Mouse (Mus musculus) kidney, adult 18-20 months (tissue): ENCODE data around the gene Neb.
"Not testable (repeated sequence)": the region's sequence is repeated elsewhere in the genome, so short reads cannot be mapped to it uniquely, and the experiment has no call there.

Experiments
- DNase-seq: peaks from one replicate; pipeline ENCODE4 v3.0.0; 2021

Gene Neb

DNA sequence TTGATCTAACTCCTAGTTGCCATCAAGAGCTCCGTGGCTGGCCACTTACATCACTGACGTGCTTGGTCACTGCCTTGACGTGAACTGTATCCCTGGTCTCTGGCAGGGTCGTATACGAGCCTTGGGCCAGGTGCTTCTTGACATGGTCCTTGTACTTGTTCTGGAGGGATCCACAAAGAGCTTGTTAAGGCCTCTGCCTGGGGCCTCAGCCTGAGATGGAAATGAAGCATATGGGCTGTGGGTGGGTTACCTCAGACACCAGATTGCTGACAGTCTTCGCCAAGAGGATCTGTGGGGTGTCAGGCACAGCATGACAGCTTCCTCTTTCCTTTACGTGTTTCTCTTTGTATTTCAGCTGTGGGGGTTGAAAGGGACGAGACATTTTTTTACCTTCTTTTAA is 201.7 kb downstream of the Neb start:
- DNase-seq: no peak

DNA sequence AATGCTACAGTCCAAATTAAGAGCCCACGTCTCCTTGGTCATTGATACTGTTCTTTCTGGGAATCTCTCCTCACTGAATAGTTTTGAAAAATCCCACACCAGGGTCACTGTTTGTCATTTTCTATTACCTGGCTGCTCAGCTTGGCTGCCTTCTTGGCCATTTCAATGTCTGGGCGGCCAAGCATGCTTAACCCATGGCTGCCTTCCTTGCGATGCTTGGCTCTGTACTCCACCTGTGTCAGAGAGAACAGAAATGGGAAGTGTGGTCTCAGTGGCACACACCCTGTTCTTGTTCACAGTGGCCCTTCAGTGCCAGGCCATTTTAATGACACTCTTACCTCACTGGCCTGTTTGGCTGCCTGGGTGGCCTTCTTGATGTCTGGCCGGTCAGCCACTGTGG is 203.3 kb downstream of the Neb start:
- DNase-seq: no peak

DNA sequence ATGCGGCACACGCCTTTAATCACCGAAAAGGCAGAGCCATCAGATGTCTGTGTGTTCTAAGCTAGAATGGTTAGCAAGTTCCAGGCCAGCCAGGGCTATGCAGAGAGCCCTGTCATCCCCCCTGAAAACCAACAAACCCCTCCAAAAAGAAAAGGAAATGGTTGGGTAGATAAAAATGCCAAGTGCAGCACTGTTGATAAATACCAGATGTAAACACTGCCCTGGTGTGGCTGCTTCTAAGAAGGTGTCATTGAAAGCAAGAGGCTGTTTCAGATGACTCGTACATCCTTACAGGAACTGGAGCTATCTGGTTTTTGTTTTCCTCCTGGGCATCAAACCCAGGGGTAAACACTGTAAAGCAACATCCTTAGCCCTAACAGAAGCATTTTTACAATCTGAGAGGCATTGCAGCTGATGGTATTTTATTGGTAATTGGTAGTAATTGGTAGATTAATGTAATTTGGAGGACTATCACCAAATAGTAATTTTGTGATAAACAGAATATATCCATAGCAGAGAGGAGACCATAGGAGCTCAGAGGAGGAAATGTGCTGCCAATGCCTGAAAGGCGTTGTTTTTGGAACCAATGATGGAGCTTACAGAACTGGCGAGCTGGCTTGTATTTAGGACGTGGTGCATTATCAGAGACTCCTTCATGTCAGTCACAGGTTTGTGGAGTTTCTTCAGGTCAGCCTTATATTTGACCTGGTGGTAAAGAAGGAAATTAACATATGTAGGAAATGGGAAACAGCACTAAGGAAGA is 208.8 kb downstream of the Neb start:
- DNase-seq: no peak

DNA sequence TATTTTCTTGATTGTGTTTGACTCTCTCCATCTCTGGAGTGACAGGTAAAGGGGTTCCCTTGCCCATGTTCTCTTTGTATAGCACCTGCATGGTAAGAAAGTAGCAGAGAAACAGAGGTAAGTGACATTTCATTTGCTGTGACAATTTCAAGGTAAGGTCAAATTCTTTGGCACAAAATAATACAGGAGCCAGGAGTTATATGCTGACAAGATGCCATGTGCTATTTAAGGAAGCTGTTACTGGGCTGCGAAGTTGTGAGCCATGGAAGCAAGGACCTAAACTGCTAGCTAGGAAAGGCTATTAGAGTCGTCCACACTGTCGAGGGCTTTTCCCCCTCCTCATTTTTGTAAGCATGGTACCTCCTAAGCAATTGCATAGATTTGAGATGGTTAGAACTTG is 225.2 kb downstream of the Neb start:
- DNase-seq: no peak

DNA sequence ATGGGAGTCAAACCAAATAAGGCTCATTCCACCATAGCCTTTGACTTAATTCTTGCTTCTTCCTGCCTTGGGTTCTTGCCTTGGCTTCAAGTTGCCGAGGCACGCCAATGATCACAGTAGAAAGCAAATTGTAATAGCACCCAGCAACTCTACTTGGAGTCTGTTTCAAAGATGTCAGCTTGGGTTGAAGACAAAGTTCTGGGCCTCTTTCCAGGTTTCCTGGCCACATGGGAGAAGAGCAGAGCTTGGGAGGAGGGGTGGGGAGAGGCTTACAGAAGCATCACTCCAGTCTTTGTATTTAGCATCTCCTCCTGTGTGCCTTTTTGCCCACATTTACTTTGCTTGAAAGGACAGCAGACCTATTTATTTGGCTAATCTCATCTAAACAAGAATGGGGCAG is 244.9 kb downstream of the Neb start:
- no peak for DNase-seq

DNA sequence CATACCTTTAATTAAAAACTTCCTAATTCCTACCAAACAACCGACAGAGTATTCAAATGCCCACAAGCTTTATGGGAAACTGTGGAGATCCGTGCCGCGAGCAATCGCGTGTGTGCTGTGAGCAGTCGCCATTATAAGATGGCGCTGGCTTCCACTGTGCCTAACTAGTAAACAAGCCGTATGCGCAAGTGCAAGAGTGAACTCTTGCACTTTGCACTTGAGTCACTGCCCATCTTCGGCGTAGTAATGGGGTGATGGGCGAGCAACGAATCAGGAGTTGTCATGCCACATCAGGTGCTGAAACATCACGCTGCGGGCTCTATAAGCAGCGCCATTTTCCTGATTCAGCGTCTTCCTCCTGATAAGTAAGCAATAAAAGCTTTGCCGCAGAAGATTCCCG is 246.9 kb downstream of the Neb start:
- not testable (repeated sequence) for DNase-seq

DNA sequence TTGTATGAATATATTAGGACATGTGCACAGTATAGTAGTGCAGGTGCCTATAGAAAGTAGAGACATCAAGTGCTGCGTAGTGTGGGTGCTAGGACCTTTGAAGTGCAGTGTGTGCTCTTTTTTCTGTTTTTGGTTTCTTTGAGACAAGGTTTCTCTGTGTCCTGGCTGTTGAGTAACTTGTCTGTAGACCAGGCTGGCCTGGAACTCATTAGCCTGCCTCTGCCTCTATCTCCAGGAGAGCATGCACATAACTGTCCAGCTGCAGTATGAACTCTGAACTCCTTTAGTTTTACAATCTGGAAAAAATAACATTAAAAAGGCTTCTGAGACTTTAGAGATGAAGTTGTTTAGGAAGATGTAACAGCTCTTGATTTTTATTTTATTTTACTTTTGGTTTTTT is 264.2 kb downstream of the Neb start:
- DNase-seq: no peak
